Mouse (Mus musculus) midbrain, embryonic 12.5 days (tissue): ENCODE data around the gene Rbm20. TPM values are rescaled to one million over a fixed set of nuclear protein-coding genes. Genes with fewer than 3 reads are reported as not detected.

Experiments
- ATAC-seq: fragments of 200-750 bp; cut with Nextera tagmentation; 2 replicates; pipeline ENCODE4 v1.8.0; 2017; ENCODE audit warnings: low read depth, moderate TSS enrichment, moderate library complexity; ENCODE audit not compliant: low FRiP score
- H3K27ac ChIP-seq: fragments of 300-500 bp; sonication (generic); replicated peaks from 2 replicates; pipeline ENCODE4 v1.5.1; 2016; ENCODE audit warnings: mild to moderate bottlenecking
- H3K27me3 ChIP-seq: fragments of 300-500 bp; sonication (generic); 2 replicates; pipeline ENCODE4 v1.6.1; 2016; ENCODE audit warnings: mild to moderate bottlenecking
- H3K36me3 ChIP-seq: fragments of 300-500 bp; sonication (generic); 2 replicates; pipeline ENCODE4 v1.6.1; 2016
- H3K4me1 ChIP-seq: fragments of 300-500 bp; sonication (generic); 2 replicates; pipeline ENCODE4 v1.6.1; 2016
- H3K4me2 ChIP-seq: fragments of 300-500 bp; sonication (generic); replicated peaks from 2 replicates; pipeline ENCODE4 v1.6.1; 2016; ENCODE audit warnings: mild to moderate bottlenecking, moderate library complexity
- H3K4me3 ChIP-seq: fragments of 300-500 bp; sonication (generic); 2 replicates; pipeline ENCODE4 v1.5.1; 2016; ENCODE audit warnings: mild to moderate bottlenecking
- H3K9ac ChIP-seq: fragments of 300-500 bp; sonication (generic); replicated peaks from 2 replicates; pipeline ENCODE4 v1.6.1; 2016; ENCODE audit warnings: mild to moderate bottlenecking, moderate library complexity
- H3K9me3 ChIP-seq: fragments of 300-500 bp; sonication (generic); 2 replicates; pipeline ENCODE4 v1.6.1; 2016; ENCODE audit warnings: mild to moderate bottlenecking
- WGBS: fragments of 180-500 bp; shearing (Covaris S2); methylation state at CpG from one replicate; pipeline ENCODE4 v1.1.7; 2016; 5-methylcytosine and 5-hydroxymethylcytosine counted together
- polyA plus RNA-seq: library from polyadenylated mRNA; unstranded; fragments of >200 nt; fragmentation: Nextera tagmentation; extraction: Ambion mirVana; gene quantifications from 2 replicates; pipeline ENCODE4 v1.2.1, GENCODE M21; 2016

Gene Rbm20
- polyA plus RNA-seq, 1 experiment from 2014 or later: 1.3 TPM

GRCm38 (mm10) chr19:53851826-53852698 lies 175.0 kb downstream of the Rbm20 start:
- Histone ChIP-seq H3K36me3 (no peaks in the 10 kb centered on the region), H3K27ac (peak overlapping the region; percentile 88), H3K27me3 (0 out of 2 replicates have a peak, but pooled peaks cover 3% of the 10 kb centered on the region), H3K9ac (no peak overlapping the region), H3K9me3 (no peaks in the 10 kb centered on the region), H3K4me1 (peaks cover 51% of the 10 kb centered on the region), H3K4me3 (no peak overlapping the region), H3K4me2 (peak overlapping the region; percentile 46)
- ATAC-seq: peak; percentile 44
- WGBS: 71% methylated on average over 14 of the region's 14 CpGs

DNA sequence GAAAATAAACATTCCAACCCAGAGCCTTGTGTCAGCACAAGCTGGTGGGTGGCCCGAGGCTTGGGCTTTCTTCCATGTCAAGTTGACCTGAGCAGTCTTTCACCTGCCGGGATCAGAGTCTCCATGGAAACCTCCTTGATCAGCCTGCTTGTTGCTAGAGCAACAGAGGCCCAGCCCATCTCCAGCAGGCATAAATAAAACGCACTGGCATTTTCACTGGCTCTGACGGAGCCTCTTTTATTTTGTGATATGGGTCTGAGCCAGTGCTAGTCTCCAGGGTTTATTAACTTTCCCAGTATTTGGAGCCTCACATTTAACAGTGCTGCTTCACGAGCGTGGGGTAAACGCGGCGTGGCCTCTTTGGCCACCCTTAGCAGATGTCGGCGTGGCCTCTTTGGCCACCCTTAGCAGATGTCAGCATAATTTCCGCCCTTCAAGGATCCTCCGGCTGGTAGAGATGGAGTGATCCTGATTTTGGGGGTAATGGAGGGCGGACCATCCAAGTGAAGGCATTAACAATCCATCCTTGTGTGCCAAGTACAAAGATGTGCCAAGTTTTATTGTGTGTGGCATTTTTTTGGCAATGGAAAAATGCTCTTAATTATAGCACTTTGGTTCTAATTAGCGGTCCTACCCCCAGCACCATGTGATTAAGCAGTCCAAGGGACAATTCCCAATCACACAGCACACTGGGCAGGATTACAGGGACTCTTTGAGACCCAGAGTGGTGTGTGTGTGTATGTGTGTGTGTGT lies 175.8 kb downstream of the Rbm20 start:
- no peaks in the 10 kb centered on the region for H3K36me3 ChIP-seq
- no peaks in the 10 kb centered on the region for H3K9me3 ChIP-seq
- peak overlapping the region; percentile 88 for H3K27ac ChIP-seq
- H3K27me3 ChIP-seq: 0 out of 2 replicates have a peak, but pooled peaks cover 3% of the 10 kb centered on the region
- no peak overlapping the region for H3K9ac ChIP-seq
- WGBS: 19% methylated on average over 15 of the region's 15 CpGs
- H3K4me1 ChIP-seq: peaks cover 53% of the 10 kb centered on the region
- ATAC-seq: peak; percentile 86
- peak overlapping the region; percentile 46 for H3K4me2 ChIP-seq
- 0 out of 2 replicates have a peak overlapping the region, but pooled peaks have one; percentile 14 for H3K4me3 ChIP-seq

DNA sequence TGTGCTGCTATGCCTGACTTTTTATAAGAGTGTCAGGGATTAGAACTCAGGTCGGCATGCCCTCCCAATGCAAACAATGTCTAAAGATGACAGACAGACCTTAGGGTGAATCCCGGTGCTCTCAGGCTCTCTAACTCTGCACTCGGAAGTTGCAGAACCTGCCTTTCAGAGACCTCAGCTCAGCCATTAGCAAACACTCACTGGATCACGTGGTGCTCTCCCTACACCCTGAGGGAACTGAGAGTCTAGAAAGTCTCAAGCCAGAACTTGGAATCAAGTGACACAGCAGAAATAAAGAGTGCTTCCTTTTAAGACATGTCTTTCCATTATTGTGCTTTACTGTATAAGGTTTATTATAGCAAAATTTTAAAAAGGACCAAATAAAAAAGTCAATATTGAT lies 177.9 kb downstream of the Rbm20 start:
- WGBS: 83% methylated on average over 4 of the region's 4 CpGs
- ATAC-seq: no peak
- Histone ChIP-seq H3K27ac (no peak overlapping the region), H3K4me3 (no peak overlapping the region), H3K4me2 (no peak overlapping the region), H3K4me1 (peaks cover 68% of the 10 kb centered on the region), H3K36me3 (no peaks in the 10 kb centered on the region), H3K9me3 (no peaks in the 10 kb centered on the region), H3K9ac (no peak overlapping the region), H3K27me3 (peaks cover 12% of the 10 kb centered on the region; the same call in 1 of the 2 replicates)

DNA sequence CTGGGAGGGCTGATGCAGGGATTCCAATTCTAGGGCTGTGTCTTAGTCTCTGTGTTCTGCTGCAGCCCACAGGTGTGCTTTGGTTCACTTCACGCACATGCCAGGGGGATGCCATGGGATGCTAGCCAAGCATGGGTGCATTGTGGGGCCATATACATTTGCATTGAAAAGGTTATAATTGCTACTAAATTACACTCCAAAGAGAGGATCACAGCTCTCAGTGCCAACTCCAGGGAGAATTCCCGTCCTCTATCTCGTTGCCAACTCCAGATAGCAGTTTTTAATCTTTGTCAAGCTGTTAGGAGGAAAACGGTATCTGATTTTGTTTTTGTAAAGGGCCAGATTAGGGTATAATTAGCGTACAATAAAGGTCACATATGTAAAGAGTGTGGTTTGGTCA lies 178.7 kb downstream of the Rbm20 start:
- no peak overlapping the region for H3K4me3 ChIP-seq
- H3K27me3 ChIP-seq: peaks cover 12% of the 10 kb centered on the region; the same call in 1 of the 2 replicates
- no peak overlapping the region for H3K9ac ChIP-seq
- H3K27ac ChIP-seq: no peak overlapping the region
- H3K4me2 ChIP-seq: no peak overlapping the region
- H3K9me3 ChIP-seq: no peaks in the 10 kb centered on the region
- 86% methylated on average over 5 of the region's 5 CpGs for WGBS
- ATAC-seq: no peak
- peaks cover 61% of the 10 kb centered on the region for H3K4me1 ChIP-seq
- H3K36me3 ChIP-seq: no peaks in the 10 kb centered on the region

GRCm38 (mm10) chr19:53856794-53857193 lies 179.7 kb downstream of the Rbm20 start:
- no peak overlapping the region for H3K9ac ChIP-seq
- peaks cover 51% of the 10 kb centered on the region for H3K4me1 ChIP-seq
- ATAC-seq: no peak
- no peaks in the 10 kb centered on the region for H3K9me3 ChIP-seq
- no peaks in the 10 kb centered on the region for H3K36me3 ChIP-seq
- no peak overlapping the region for H3K4me3 ChIP-seq
- peaks cover 12% of the 10 kb centered on the region; the same call in 1 of the 2 replicates for H3K27me3 ChIP-seq
- H3K4me2 ChIP-seq: no peak overlapping the region
- H3K27ac ChIP-seq: no peak overlapping the region
- 80% methylated on average over 9 of the region's 9 CpGs for WGBS

- no peak overlapping the region for H3K4me3 ChIP-seq
- H3K27me3 ChIP-seq: peaks cover 12% of the 10 kb centered on the region; the same call in 1 of the 2 replicates
- no peak overlapping the region for H3K4me2 ChIP-seq
- peaks cover 39% of the 10 kb centered on the region for H3K4me1 ChIP-seq
- no peak; the same call in 1 of the 2 replicates for ATAC-seq
- H3K9me3 ChIP-seq: no peaks in the 10 kb centered on the region
- no peak overlapping the region for H3K9ac ChIP-seq
- WGBS: 76% methylated on average over 6 of the region's 6 CpGs
- H3K27ac ChIP-seq: no peak overlapping the region
- H3K36me3 ChIP-seq: no peaks in the 10 kb centered on the region
Observed at GRCm38 (mm10) chr19:53857962-53858361, 180.9 kb downstream of the Rbm20 start.

- Histone ChIP-seq H3K9ac (no peak overlapping the region), H3K36me3 (no peaks in the 10 kb centered on the region), H3K27me3 (peaks cover 12% of the 10 kb centered on the region; the same call in 1 of the 2 replicates), H3K4me2 (no peak overlapping the region), H3K4me3 (no peak overlapping the region), H3K9me3 (no peaks in the 10 kb centered on the region), H3K27ac (no peak overlapping the region), H3K4me1 (peaks cover 27% of the 10 kb centered on the region)
- WGBS: 31% methylated on average over 9 of the region's 9 CpGs
- ATAC-seq: 0 out of 2 replicates have a peak, but pooled peaks have one; percentile 31
Observed at GRCm38 (mm10) chr19:53859149-53859548, 182.0 kb downstream of the Rbm20 start.

DNA sequence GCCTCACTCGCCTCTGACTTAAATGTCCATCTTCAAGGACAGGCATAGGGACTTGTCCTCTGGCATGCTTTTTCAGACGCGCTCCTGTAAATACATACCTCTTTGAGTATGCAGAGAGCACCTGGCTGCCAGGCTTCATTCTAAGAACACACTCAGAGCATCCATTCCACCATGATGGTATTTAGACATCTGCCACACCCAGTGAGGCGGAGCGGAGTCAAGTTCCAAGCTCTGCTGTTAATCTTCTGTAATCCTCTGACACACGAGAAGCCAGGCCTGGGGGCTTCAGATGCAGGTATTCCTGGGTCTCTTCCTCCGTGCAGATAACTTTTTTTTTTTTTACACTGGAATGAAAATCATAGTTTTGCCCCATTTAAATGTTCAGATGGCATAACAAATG lies 182.5 kb downstream of the Rbm20 start:
- Histone ChIP-seq H3K9ac (no peak overlapping the region), H3K27me3 (peaks cover 12% of the 10 kb centered on the region; the same call in 1 of the 2 replicates), H3K36me3 (no peaks in the 10 kb centered on the region), H3K4me3 (no peak overlapping the region), H3K9me3 (no peaks in the 10 kb centered on the region), H3K27ac (no peak overlapping the region), H3K4me1 (peaks cover 27% of the 10 kb centered on the region), H3K4me2 (no peak overlapping the region)
- no peak for ATAC-seq
- 39% methylated on average over 7 of the region's 7 CpGs for WGBS

DNA sequence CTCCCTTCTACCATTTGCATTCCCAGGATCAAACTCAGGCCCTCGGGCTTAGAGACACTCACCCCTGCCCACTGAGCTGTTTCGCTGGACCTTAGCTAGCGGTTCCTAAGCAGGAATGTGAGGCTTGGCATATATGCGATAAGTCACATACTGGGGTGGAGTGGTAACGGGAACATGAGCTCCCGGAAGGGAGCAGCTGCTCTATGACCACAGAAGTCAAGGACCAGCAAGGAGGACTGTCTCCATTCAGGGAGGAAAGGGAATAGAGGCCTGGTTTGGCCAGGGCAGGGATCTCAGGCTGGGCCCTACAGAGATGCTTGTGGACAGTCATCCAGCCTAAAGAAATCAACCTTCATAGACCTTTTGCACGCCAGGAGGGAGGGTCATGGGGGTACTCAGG lies 184.2 kb downstream of the Rbm20 start:
- Histone ChIP-seq H3K9ac (no peak overlapping the region), H3K27me3 (peaks cover 9% of the 10 kb centered on the region; the same call in 1 of the 2 replicates), H3K36me3 (no peaks in the 10 kb centered on the region), H3K4me2 (no peak overlapping the region), H3K27ac (no peak overlapping the region), H3K4me3 (no peak overlapping the region), H3K9me3 (no peaks in the 10 kb centered on the region), H3K4me1 (peaks cover 19% of the 10 kb centered on the region)
- WGBS: 78% methylated on average over 7 of the region's 7 CpGs
- no peak for ATAC-seq

DNA sequence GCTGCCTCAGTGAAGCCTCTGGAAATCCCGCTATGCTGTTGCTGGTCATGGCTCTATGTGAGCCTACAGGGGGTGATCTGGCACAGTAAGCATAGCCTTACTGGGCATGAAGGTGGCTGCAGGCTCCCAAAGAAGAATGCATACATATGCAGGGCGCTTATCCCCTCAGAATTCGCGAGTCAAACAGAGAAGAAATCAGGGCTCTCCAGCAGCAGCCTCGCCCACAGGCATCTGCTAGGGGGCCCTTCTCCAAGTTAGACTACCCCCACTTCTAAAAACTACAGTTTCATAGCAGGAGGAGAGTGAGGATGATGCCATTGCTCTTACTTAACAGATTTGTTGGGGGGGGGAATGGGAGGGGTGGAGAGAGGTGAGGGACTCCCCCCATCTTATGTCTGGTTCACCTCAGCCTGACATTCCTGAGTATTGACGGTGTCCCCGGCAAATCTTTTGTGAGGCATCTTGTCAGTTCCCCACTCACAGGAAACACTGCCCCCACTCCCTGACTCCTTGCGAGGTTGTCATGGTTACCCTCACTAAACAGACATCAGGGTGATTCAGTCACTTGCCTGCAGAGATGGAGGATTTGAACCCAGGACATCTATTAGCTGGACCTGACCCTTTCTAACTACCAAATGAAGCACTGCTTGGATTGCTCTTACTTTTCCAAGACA lies 185.6 kb downstream of the Rbm20 start:
- no peak overlapping the region for H3K4me2 ChIP-seq
- no peak overlapping the region for H3K9ac ChIP-seq
- WGBS: 60% methylated on average over 8 of the region's 8 CpGs
- no peaks in the 10 kb centered on the region for H3K36me3 ChIP-seq
- H3K27me3 ChIP-seq: peaks cover 9% of the 10 kb centered on the region; the same call in 1 of the 2 replicates
- H3K27ac ChIP-seq: no peak overlapping the region
- no peak overlapping the region for H3K4me3 ChIP-seq
- H3K4me1 ChIP-seq: peaks cover 18% of the 10 kb centered on the region
- H3K9me3 ChIP-seq: no peaks in the 10 kb centered on the region
- ATAC-seq: no peak

- H3K9ac ChIP-seq: no peak overlapping the region
- ATAC-seq: no peak
- no peak overlapping the region for H3K4me2 ChIP-seq
- no peaks in the 10 kb centered on the region for H3K36me3 ChIP-seq
- H3K27me3 ChIP-seq: peaks cover 14% of the 10 kb centered on the region
- no peaks in the 10 kb centered on the region for H3K9me3 ChIP-seq
- H3K4me1 ChIP-seq: no peaks in the 10 kb centered on the region
- H3K27ac ChIP-seq: no peak overlapping the region
- H3K4me3 ChIP-seq: no peak overlapping the region
Observed at GRCm38 (mm10) chr19:53867238-53867637, 190.1 kb downstream of the Rbm20 start.
